Mouse (Mus musculus): Measurements from ENCODE around the gene Ewsr1.

Ewsr1 gene

DNA sequence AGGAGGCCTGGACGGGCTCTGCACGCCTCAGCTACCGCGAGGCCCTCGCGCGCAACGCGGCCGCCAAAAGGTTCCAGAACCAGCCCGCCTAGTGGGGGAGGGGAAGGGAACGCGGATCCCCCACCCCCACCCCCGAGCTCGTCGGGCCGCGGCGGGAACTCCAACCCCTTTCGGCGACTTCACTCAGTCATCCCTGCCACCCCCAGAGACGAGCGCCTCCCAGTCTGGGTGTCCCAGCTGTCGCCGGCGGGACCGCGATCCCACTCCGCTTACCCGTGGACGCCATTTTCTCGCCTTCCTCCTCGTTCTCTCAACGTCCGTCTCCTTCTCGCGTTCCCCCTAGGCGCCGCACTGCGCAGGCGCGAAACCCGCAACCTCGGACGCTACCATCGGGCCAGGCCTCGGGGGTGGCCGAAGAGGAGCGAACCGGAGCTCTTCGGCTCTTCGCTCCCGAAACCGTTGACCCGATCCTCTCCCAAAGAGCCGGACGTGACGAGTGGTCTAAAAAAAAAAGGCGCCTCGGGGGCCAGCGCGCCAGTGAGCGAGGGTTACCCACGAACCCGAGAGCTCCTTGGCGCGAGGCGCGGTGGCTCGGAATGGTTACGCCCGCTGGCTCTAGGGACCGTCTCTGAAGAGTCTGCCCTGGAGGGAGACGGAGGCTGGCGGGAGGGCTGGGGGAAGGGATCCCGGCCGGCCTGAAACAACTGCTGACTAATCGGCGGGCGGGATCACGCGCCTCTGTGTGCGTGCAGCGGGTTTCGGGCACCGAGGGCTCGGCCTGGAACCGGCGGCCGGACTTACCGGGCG lies at the start of gene Ewsr1, which contains the start of gene Rhbdd3:
TSS of gene Ewsr1 (minus strand) at position 531 of the 807 bp plus-strand sequence.
TSS of gene Rhbdd3 (plus strand) at position 191 of the 807 bp plus-strand sequence.
- DNase-seq (ENCODE audit: low read depth, low spot score): peak; percentile 97

DNA sequence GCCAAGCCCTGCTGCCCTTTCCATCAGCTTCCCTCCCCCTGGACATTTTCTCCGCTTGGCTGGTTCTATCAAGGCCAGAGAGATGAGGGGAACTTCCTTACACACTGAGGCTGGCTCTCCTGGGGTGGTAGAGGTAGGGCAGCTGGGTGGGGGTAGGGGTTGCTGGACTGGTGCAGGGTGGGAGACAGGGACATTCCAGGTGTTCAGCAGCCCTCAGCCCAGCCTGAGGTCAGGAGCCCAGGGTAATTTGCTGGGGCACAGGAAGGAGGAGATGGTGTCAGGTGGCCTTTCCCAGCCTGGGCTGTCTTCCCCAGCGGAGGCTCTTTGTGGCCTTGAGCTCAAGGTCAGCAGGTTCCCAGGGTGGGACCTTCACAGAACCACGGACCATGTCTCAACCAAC lies 46.5 kb upstream of the Ewsr1 start:
- no peak for DNase-seq (ENCODE audit: low read depth, low spot score)

GRCm38 (mm10) chr11:5141965-5142364 lies 42.9 kb upstream of the Ewsr1 start:
- no peak for DNase-seq (ENCODE audit: low read depth, low spot score)

DNA sequence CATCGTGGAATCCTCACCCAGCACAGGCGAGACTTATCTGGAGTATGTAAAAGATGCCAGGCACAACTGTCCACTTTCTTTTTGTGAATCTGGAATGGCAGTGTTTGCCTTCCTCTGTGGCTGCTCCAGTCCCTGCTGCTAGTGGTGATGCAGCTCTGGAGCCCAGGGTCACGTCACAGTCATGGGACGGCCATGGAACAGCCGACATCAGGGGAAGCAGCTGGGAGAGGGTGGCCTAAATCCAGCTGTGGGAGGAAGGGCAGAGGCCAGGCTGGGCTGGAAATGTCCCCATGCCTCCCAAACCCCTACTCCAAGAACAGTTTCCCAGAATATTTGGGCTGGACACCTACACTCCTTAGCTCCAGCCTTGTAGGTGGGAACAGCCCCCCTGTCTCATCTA lies 42.2 kb upstream of the Ewsr1 start:
- DNase-seq (ENCODE audit: low read depth, low spot score): no peak

DNA sequence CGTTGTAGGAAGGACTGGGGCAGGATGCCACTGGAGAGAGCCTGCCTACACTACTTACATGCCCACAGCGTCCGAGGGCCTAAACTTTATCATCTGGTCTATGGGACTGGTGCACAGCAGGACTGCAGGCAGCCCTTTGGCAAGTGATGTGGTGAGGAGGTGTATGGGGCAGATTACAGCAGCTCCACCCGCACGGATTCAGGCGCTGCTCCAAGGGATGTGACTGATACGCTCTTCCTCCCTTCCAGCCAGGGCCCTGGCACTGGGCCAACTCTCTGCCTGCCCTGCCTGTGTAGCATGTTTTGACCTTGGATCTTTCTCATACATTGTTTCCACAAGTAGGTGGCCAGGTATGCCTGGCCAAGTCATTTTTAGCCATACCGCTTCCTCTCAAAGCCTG lies 41.6 kb upstream of the Ewsr1 start:
- DNase-seq (ENCODE audit: low read depth, low spot score): no peak

DNA sequence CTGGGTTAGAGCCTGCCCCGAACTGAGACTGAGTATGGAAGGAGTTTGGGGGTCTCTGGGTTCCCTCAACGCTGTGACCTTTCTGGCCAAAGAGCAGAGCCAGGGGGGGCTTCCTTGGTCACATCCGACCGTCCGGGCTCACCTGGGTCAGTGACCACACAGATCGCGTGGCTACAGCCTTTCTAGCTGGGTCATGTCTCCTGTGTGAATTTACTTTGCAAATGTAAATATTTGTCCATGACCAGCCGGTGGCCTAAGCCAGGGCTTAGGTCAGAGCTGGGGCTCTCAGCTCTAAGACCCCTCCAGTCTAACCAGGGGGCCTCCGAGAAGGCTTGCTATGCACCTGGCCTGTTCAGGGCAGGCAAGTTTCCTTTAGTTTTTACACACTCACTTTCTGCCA lies 40.3 kb upstream of the Ewsr1 start:
- no peak for DNase-seq (ENCODE audit: low read depth, low spot score)

DNA sequence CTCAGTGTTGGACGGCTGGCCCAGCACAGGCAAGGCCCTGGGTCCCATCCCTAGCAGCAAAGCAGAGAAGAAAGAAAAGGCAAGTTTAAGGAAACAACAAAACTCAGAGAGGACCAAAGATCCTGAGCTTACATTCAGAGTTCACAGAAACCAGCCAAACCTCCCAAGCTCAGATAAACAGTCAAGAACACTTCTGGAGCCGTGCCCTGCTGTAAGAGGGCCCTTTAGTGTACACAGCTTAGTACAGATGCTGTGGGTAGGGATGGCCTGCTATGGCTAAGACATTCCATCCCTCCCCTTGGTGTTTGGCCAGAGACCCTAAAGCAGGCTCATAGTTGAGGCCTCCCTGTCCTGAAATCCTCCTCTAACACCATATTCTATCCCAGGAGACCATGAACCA lies 39.6 kb upstream of the Ewsr1 start:
- DNase-seq (ENCODE audit: low read depth, low spot score): no peak

- no peak for DNase-seq (ENCODE audit: low read depth, low spot score)
Measured at GRCm38 (mm10) chr11:5135914-5136313, 36.8 kb upstream of the Ewsr1 start.

- no peak for DNase-seq (ENCODE audit: low read depth, low spot score)
Measured at GRCm38 (mm10) chr11:5132751-5133150, 33.7 kb upstream of the Ewsr1 start.

- no peak for DNase-seq (ENCODE audit: low read depth, low spot score)
Measured at GRCm38 (mm10) chr11:5130111-5130665, 31.1 kb upstream of the Ewsr1 start.

DNA sequence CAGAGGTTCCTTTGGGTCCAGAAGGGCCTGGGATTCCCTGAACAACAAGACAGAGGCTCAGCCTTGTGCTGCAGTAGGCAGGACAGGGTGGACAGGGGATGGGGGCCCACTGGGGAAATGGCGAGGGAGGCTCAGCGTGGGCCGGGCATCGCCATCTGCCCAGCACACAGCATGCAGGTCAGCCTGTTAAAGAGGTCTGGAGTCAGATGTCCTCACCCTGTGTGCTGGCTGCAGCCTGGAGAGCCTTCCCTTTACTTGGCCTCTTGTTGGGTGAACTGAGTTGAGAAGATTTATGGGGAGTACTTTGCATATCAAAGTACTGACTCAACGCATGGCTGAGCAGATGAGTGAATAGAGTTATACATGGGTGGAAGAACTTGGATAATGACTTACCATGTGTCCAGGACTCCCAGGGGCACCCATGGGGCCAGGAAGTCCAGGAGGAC lies 30.0 kb upstream of the Ewsr1 start:
- no peak for DNase-seq (ENCODE audit: low read depth, low spot score)

DNA sequence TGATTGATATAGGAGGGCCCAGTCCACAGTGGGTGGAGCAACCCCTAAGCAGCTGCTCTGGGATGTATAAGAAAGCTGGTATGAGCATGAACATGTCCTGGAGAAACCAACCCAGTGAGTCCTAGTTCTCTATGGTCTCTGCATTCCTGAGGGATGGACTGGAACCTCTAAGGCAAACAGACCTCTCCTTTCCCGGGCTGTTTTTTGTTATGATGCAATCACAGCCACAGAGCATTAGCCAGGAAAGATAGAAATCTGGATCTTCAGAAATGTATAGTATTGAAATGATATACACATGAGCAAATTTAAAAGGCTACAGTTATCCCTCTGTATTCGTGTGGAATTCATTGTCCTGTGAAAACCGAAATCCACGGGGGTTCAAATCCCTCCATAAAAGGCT lies 26.6 kb upstream of the Ewsr1 start:
- no peak for DNase-seq (ENCODE audit: low read depth, low spot score)

GRCm38 (mm10) chr11:5114931-5115581 lies 16.0 kb upstream of the Ewsr1 start:
- DNase-seq (ENCODE audit: low read depth, low spot score): peak; percentile 65

GRCm38 (mm10) chr11:5113645-5114044 lies 14.6 kb upstream of the Ewsr1 start:
- DNase-seq (ENCODE audit: low read depth, low spot score): no peak

- DNase-seq (ENCODE audit: low read depth, low spot score): no peak
Measured at GRCm38 (mm10) chr11:5109441-5109840, 10.4 kb upstream of the Ewsr1 start.

DNA sequence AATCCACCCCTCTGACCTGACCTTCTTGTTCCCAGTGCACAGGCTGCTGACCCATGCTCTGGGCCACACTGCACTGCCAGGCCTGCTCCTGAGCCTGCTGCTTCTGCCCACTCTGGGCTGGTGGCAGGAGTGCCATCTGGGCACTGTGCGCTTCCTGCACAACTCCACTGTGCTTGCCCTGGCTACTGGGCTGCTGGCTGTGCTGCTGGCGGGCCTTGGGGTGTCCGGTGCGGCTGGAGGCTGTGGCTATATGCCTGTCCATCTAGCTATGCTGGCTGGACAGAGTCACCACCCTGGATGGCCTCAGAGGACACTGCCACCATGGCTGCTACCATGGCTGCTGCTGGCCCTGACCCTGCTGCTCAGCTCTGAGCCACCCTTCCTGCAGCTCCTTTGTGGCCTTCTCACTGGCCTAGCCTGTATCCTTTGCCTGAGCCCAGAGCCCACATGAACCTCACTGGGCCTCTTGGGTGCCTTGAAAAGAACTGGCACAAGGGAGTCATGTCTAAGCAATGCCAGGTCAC lies 5.0 kb upstream of the Ewsr1 start:
- no peak for DNase-seq (ENCODE audit: low read depth, low spot score)

DNA sequence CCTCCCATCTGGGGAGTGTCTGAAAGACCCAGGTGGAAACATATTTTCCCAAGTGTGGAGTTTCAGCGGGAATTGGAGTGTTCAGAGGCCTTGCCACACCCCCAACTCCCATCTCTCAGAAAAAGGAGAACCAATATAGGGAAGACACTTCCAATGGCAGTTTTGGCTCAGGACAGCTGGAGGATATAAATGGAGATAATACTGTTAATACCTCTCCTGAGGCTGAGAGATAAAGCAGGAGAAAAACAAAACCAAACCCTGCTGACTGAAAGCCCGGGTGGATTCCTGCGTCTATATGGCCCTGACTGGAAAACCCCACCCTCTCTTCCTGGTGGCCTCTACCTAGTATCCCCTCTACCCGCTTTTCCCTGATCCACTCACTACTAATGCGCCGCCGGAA lies 3.3 kb upstream of the Ewsr1 start:
- no peak for DNase-seq (ENCODE audit: low read depth, low spot score)

- DNase-seq (ENCODE audit: low read depth, low spot score): no peak
Measured at GRCm38 (mm10) chr11:5101641-5102040, 2.6 kb upstream of the Ewsr1 start.

GRCm38 (mm10) chr11:5100801-5101200 lies 1.7 kb upstream of the Ewsr1 start:
- DNase-seq (ENCODE audit: low read depth, low spot score): no peak

DNA sequence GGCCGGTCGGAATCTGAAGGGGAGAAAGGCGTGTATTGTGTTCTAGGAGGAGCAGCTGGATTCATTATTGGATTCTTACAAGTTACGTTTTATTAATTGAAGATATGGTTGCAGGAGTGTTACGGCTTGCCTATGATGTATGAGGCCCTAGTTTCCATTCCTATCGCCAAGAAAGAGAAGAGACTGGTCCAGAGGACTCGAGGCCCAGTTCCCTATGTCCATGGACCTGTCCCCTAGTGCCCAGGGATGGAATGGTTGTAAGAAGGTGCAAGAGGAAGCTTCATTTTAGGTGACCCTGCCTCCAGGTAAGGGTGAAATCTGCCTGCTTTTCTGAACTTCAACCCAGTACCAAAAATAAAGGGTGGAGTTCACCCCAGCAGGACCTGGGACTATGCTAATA lies 1.2 kb upstream of the Ewsr1 start:
- no peak for DNase-seq (ENCODE audit: low read depth, low spot score)

DNA sequence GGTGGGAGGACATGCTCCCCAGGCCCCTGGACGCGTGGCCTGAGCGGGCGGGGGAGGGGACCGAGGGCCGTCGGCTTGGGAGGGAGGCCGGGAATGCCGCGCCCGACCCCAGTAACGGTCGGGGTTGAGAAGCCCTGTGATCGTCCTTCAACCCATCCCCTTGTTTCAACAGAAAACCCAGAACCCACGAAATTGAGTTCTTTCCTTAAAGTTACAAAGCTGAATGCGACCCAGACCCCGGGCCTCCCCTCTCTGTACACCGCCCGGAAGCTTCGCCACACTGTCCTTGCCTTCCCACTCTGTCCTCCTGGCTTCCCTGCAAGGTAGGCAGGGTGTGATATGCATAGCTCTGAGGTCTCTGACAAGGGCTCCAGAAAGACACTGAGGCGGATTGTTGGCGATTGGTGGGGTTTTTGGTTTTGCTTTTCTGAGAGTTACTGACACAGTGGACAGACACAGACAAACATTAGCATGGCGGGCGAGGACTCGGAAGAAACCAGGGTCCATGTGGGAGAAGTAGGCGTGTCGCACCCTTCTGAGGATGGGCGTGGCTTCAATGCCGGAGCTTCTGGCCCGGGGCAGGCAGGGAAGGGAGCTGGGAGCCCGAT lies 614 bp upstream of the Ewsr1 start:
- DNase-seq (ENCODE audit: low read depth, low spot score): peak; percentile 57
